Mouse (Mus musculus) splenic B cell, adult 2 months (primary cell): ENCODE measurements around the gene Tmem11.
A peak's percentile ranks its signal among the peaks of the same experiment; 100 is the strongest.

Source experiments
- DNase-seq: peaks from one replicate; pipeline ENCODE4 v3.0.0-alpha.2; 2011; ENCODE audit warnings: low read depth, low spot score
- H3K27me3 ChIP-seq: 2 replicates; pipeline ENCODE4 v1.6.1; 2012; ENCODE audit warnings: mild to moderate bottlenecking, low read length, moderate library complexity, mixed read lengths; ENCODE audit not compliant: control insufficient read depth, poor library complexity, insufficient read depth, severe bottlenecking
- H3K36me3 ChIP-seq: 2 replicates; pipeline ENCODE4 v1.6.1; 2012; ENCODE audit warnings: mild to moderate bottlenecking, low read length, moderate library complexity, mixed read lengths; ENCODE audit not compliant: control insufficient read depth, poor library complexity, insufficient read depth, severe bottlenecking

The Tmem11 gene

DNA sequence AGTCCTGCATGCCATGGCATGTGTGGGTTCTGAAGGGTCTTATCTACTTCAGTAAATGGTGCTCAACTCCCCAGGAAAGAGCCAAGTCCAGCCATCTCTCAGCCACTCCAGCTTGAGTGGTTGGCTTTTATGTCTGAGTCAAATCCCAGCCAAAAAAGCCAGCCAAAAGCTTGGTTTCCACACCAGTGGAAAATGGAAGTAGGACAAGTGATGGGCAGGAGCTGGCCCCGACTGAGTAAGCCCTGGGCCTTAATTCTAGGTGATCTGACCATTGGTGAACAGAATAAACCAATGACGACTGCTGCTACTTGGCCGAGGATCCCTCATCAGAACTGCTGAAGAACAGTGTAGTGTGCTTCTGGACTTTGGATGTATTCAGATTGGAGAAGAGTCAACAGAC is 11.6 kb downstream of the Tmem11 start:
- no peaks in the 10 kb centered on the region for H3K27me3 ChIP-seq
- no peaks in the 10 kb centered on the region; the same call in 1 of the 2 replicates for H3K36me3 ChIP-seq
- no peak for DNase-seq

DNA sequence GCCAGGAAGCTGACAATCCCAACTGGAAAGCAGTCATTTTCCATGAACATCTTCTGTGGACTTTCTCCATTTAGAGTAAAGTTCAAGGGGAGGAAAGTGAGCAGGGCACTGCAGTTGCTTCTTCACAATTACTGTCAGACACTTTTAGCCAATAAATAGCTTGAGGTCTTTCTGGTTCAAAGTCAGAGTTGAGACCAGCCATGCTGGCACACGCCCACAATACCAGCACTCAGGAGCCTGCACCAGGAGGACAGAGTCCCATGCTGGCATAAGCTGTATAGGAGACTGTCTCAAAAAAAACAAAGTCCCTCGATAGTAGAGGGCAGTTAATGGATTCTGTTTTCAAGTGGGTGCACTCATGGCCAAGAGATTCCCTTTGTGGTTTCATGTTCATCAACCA is 13.1 kb downstream of the Tmem11 start:
- DNase-seq, result no peak
- H3K27me3 ChIP-seq, result no peaks in the 10 kb centered on the region
- H3K36me3 ChIP-seq, result no peaks in the 10 kb centered on the region; the same call in none of the 2 replicates

DNA sequence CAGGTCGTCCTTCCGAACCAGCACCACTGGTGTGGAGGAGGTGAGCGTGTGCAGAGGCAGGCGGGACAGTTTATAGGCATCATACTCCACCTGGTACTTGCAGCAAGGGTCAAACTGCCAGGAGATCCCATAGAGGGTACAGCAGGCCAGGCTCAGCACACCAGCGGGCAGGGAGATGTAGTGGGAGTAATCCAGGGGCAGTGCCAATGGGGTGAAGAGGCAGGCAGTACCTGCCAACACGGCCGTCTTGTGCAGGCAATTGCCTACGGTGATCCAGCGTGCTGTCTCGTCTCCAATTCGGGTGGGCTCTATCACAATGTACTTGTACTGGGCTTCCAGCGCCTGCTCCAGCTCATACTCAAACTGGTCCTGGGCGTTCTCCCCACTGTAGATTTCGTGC is 14.2 kb downstream of the Tmem11 start:
- H3K27me3 ChIP-seq, result no peaks in the 10 kb centered on the region
- no peak for DNase-seq
- H3K36me3 ChIP-seq, result no peaks in the 10 kb centered on the region; the same call in none of the 2 replicates

DNA sequence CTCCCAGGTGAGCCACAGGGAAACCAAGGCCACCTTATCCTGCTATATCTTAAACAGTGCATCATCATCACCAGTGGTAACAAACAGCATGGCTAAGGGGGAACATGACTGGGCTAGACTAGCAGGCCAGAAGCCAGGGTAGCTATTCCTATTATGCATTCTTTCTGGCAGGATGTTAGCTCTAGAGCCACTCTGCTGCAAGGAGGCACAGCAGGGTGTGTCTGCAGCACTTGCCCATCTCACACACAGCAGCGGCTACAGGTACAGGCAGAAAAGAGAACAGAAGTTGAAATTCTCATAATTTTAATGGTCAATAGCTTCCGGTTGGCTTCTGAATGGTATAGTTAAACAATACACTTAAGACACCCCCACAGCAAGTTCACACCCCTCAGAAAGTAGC is 14.9 kb downstream of the Tmem11 start:
- H3K36me3 ChIP-seq, result no peaks in the 10 kb centered on the region; the same call in none of the 2 replicates
- DNase-seq, result no peak
- no peaks in the 10 kb centered on the region for H3K27me3 ChIP-seq

DNA sequence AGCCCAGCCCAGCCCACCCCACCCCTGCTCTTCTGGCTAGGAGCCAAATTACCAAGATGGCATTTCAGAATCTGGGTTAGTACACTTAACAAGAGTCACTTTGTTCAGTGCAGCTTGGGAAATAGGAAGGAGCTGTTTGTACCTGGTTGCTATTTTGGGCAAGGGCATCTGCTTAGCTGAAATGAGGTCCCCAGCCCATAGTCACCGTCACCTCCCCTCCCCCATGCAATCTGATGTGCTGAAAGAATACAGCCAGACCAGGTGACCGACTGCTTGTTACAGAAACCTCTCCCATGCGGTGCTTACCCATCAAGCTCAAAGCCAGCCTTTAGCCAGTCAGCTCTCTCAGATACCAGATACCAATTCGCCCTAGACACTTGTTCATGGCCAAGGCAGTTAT is 15.9 kb downstream of the Tmem11 start:
- no peak for DNase-seq
- Histone ChIP-seq H3K36me3 (no peaks in the 10 kb centered on the region; the same call in none of the 2 replicates), H3K27me3 (no peaks in the 10 kb centered on the region)

DNA sequence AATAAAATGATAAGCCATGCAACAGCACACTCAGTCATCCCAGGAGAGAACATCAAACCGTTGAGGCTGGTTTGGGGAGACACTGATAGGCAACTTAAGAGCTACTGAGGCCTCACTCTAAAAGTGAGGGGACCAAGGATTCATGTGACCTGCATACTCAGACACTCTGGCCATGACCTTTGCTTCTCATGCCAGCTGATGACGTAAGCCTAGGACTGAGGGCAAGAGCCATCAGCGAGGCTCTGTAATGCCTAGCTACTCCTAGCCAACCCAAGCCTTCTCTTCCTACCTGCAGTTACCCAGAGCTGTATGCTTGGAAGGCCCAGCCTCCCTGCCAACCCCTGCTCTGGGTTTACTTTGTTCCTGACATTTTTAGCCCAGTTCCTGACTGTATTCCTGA is 17.1 kb downstream of the Tmem11 start:
- H3K36me3 ChIP-seq, result peaks cover 2% of the 10 kb centered on the region
- DNase-seq, result no peak
- H3K27me3 ChIP-seq, result no peaks in the 10 kb centered on the region

DNA sequence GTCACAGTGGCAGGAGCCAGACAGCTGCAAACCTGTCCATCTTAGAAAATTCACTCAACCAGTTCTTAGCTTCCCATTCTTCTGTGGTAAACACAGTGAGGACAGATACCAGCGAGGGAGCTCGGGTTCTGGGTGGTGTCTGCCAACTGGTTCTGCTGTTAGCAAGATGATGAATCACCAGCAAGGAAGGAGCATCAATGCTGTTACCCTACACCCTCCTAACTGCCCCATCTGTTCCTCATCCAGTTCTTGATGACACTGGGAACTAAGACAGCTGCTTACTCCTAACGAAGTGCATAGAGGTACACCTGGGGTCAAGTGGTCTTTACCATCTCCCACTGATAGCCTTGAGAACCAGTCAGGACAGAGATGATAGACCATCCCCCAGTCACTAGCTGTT is 22.5 kb downstream of the Tmem11 start:
- no peak for DNase-seq
- H3K27me3 ChIP-seq, result no peaks in the 10 kb centered on the region
- peaks cover 5% of the 10 kb centered on the region for H3K36me3 ChIP-seq

DNA sequence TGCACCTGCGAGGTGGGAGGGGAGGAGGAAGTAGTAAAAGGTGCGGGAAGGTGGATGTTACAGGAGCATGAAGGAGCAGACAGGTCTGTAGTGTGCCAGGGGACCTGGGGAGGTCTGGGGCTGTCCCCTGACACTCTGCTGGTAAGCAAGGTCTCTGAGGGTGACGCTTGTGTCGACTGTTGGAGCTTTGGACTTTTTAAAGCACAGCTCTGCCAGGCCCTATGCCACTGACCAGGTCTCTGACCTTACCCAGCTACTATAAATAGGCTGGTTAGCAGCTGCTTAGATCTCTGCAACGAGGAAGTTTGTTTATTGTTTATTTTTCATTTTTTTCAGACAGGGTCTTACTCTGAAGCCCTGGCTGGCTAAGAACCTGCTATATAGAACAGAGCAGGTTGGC is 33.7 kb downstream of the Tmem11 start:
- Histone ChIP-seq H3K27me3 (no peaks in the 10 kb centered on the region), H3K36me3 (peaks cover 3% of the 10 kb centered on the region; the same call in 1 of the 2 replicates)
- no peak for DNase-seq

DNA sequence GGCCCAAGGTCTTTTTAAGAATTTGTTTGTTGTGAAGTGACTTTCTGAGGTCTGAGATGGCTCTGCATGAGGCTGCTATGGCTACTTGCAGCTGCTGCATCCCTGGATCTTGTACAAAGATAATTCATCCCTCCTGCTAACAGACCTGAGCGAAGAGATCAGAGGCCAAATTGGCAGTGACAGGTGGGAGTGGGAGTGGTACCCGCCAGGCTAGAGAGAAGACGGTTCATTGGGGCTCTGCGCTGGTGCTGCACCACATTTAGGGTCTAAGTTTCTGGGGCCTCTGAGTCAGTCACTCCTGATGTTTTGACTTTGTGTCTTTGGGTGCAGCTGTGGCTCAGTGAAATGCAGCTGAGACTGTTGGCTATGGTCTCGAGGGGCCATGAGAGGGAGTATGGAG is 35.7 kb downstream of the Tmem11 start:
- DNase-seq, result no peak
- no peaks in the 10 kb centered on the region for H3K27me3 ChIP-seq
- peaks cover 3% of the 10 kb centered on the region; the same call in 1 of the 2 replicates for H3K36me3 ChIP-seq

DNA sequence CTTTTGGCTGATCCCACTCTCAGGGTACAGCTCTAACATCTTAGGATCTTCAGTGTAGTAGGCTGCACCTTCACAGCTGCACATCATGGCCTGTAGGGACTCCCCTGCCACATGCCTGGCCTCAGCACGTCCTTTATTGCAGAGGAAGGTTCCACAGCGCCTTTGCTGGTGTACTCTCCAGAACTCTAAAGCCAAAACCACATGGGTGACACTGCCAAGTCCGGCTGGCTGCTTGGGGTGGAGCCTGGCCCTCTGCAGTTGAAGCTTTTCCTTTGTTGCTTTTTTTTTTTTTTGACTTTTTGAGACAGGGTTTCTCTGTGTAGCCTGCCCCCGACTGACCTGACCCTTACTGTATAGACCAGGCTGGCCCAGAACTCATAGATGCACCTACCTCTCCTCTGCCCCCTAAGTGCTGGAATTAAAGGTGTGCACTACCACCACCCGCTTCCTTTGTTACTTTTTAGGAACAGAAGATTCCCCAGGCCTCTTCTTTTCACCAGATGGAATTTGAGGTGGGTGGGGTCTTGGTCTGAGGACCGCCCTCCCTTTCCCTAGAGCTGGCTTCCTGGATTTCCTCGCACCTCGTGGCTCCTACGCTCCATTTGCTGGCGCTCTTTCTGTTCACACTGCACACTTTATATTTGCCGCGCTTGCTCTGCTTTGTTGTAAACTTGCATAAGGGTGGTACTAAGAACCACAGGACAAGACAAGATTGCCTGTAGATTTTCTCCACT is 37.4 kb downstream of the Tmem11 start:
- H3K27me3 ChIP-seq, result no peaks in the 10 kb centered on the region
- no peak for DNase-seq

DNA sequence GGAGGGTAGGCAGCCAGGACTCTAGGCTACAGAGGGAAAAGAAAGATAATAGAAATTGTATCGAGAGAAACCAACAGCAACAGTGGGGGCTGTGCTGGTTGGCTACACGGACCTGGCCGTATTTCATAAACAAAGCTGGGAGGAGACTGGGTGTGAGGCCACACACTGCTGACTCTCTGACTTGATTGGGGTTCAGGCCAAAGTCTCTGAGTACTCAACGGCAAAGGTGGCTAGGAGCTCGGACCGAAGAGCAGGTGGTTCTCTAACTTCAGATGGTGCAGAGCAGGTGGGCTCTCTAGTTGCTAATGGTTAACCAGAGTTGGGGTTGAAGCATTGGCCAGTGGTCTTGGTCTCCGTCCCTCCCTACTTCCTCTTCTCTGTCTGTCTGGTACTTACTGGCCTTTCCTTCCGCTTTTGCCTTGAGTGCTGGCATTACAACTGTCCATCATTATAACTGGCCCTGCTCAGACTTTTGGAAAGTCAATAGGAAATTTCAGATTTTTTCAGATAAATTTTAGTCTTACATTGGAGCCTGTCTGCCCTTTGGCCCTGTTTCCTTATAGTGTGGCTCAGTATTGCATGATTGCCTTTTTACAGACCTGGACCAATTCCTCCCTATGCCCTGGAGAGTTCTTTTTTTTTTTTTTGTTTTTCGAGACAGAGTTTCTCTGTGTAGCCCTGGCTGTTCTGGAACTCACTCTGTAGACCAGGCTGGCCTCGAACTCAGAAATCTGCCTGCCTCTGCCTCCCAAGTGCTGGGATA is 41.2 kb downstream of the Tmem11 start:
- no peaks in the 10 kb centered on the region; the same call in 1 of the 2 replicates for H3K36me3 ChIP-seq
- no peak for DNase-seq
- H3K27me3 ChIP-seq, result no peaks in the 10 kb centered on the region

More for the DNA sequence above, 37.4 kb downstream of the Tmem11 start:
- peaks cover 3% of the 10 kb centered on the region; the same call in 1 of the 2 replicates for H3K36me3 ChIP-seq

DNA sequence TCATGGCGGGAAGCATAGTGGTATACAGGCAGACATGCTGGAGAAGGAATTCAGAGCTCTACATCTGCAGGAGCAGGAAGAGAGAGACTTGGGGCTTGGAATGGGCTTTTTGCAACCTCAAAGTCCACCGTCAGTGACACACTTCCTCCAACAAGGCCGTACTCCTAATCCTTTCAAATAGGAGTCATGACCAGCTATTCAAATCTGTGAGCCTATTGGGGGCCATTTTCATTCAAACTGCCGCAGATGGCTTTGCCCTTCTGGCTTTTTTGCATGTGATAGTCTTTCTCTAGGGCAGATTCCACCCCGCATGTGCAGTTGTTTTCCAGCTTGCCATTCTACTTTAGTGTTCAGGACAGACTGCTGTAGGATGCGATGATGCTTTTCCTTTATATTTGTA is 42.2 kb downstream of the Tmem11 start:
- Histone ChIP-seq H3K36me3 (no peaks in the 10 kb centered on the region; the same call in 1 of the 2 replicates), H3K27me3 (no peaks in the 10 kb centered on the region)
- DNase-seq, result no peak

DNA sequence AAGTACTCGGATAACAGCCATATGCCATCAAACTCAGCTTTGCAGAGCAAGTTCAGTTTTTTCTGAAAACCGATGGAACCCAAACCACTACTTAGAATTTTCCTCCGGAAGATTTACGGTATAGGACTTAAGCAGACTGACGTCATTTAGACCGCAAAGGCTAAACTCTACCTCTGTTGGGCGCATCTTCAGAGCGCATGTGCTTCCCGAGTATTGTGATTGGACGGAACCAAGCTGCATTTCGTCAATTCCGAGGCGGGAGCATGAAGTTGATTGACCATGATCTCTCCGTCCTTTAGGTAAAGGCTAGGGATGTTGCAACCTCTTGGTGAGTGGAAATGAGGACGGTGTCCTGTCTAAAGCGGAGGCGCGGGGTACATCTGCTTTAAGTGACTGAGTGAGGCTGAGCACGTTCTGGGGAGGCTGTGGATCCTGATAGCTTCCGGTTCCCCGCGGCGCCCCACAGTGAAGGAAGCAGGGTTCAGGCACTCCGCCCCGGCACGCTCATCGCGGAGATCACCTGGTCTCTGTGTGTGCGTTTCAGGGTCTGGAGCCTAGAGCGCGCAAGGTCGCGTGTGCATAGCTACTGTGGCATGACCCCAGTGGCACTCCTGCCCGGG is 48.5 kb downstream of the Tmem11 start, which contains the start of gene Dhrs7b:
TSS of gene Dhrs7b (plus strand) at position 199 of the 620 bp plus-strand sequence.
- H3K36me3 ChIP-seq, result no peaks in the 10 kb centered on the region
- H3K27me3 ChIP-seq, result no peaks in the 10 kb centered on the region
- peak; percentile 97 for DNase-seq

DNA sequence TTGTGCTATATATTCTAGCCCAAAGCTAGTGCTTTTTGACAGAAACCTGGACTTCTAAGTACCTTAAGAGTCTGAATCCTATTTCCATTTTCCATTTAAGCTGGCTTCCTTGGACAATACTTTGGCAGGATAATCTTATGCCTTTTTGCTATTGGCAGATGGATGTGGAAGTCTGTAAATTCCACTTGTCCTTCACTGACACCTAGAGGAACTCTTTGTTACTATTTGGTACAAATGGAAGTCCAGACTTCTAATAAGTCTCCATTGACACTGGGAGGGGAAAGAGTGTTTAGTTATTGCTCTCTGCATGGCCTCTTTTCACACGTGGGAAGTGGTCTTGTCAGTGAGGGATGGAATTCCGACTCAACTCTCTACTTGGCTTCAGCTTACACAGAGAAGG is 50.2 kb downstream of the Tmem11 start:
- no peaks in the 10 kb centered on the region for H3K36me3 ChIP-seq
- peak; percentile 20 for DNase-seq
- H3K27me3 ChIP-seq, result no peaks in the 10 kb centered on the region
